Mouse (Mus musculus): ENCODE data around the gene Rims1.

DNA sequence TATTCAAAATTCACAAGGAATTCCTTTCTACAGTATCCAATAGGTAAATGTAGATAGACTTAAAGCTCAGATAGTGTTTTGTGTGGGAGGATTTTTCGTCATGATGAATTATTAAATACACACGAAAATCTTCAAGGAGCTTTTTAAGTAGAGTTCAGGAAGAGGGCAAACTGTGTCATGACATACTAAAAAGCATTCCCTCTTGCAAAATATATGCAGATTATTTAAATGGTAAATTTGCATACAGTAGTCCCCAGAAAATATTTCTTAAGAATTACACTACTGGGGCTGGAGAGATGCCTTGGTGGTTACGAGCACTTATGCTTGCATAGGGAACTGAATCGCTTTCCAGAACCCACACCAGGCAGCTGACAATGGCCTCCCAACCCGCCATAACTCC lies 61.1 kb downstream of the Rims1 start:
- TF ChIP-seq CTCF (IDR thresholded peaks at IDR 0.05) (no peak), POLR2A (IDR thresholded peaks at IDR 0.05; ENCODE audit: insufficient read depth, low read depth, low read length) (no peak)
